Mouse (Mus musculus): ENCODE data around the gene Vmn1r199.

DNA sequence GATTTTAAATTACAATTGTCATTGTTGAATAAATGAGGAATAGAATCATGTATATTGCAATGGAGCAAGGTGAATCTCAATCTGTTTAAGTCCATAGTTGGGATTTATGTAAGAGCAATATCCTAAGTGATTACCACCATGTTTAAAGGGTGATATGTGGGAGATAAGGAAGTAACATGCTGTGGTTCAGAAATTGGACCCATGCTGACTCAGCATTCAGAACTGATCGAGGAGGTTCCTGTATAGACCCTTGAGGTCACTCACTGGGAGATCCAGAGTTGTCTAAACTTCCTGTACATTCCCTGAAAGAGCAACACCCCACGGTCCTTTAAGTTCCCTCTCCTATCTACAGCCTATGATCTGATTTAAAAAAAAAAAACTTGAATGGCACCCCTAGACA is 46.3 kb upstream of the Vmn1r199 start:
- TF ChIP-seq POLR2A (IDR thresholded peaks at IDR 0.05; ENCODE audit: insufficient read length, low read depth) (no peak), TCF12 (IDR thresholded peaks at IDR 0.05; ENCODE audit: insufficient read depth, poor library complexity, severe bottlenecking) (no peak), POLR2AphosphoS2 (IDR thresholded peaks at IDR 0.05; ENCODE audit: insufficient read length, low read depth) (no peak), MAX (IDR thresholded peaks at IDR 0.05; ENCODE audit: low read depth) (no peak), REST (IDR thresholded peaks at IDR 0.05; ENCODE audit: insufficient read depth, insufficient read length) (no peak), USF1 (IDR thresholded peaks at IDR 0.05; ENCODE audit: low read depth) (no peak), E2F4 (IDR thresholded peaks at IDR 0.05; ENCODE audit: insufficient read depth) (no peak), MYOG (IDR thresholded peaks at IDR 0.05; ENCODE audit: control insufficient read depth in 1 of 3, insufficient read depth in 1 of 3, insufficient read length in 2 of 3, low read depth in 2 of 3) (no peak)

Measured in myocyte (in vitro differentiated cells).